Mouse (Mus musculus): ENCODE measurements around the gene Dennd1a. TPM values are rescaled to one million over a fixed set of nuclear protein-coding genes. Genes with fewer than 3 reads are reported as not detected.

Gene Dennd1a
- polyA plus RNA-seq, 1 experiment from 2014 or later = 11.5 TPM

GRCm38 (mm10) chr2:37932240-37932639 is 354.9 kb downstream of the Dennd1a start:
- no peak for DNase-seq
- Histone ChIP-seq H3K4me3 (ENCODE audit: low read depth, low read length) (no peak overlapping the region), H3K27ac (ENCODE audit: low read depth) (no peak overlapping the region), H3K36me3 (ENCODE audit: insufficient read depth) (no peaks in the 10 kb centered on the region), H3K9me3 (ENCODE audit: low read depth, low read length) (no peaks in the 10 kb centered on the region), H3K4me1 (ENCODE audit: insufficient read depth) (no peaks in the 10 kb centered on the region), H3K9ac (no peak overlapping the region), H3K4me2 (no peak overlapping the region), H3K27me3 (ENCODE audit: insufficient read depth, low read length) (no peaks in the 10 kb centered on the region)
- TF ChIP-seq CTCF (IDR thresholded peaks at IDR 0.05; ENCODE audit: low read depth) = no peak
- WGBS = 91% methylated on average over 1 of the region's 1 CpGs
- ATAC-seq (ENCODE audit: insufficient read depth) = no peak

- no peak for TF ChIP-seq CTCF (IDR thresholded peaks at IDR 0.05; ENCODE audit: low read depth)
- Histone ChIP-seq H3K4me2 (no peak overlapping the region), H3K4me3 (ENCODE audit: low read depth, low read length) (no peak overlapping the region), H3K9ac (no peak overlapping the region), H3K4me1 (ENCODE audit: insufficient read depth) (no peaks in the 10 kb centered on the region), H3K27me3 (ENCODE audit: insufficient read depth, low read length) (no peaks in the 10 kb centered on the region), H3K27ac (ENCODE audit: low read depth) (no peak overlapping the region), H3K9me3 (ENCODE audit: low read depth, low read length) (no peaks in the 10 kb centered on the region), H3K36me3 (ENCODE audit: insufficient read depth) (no peaks in the 10 kb centered on the region)
- 44% methylated on average over 5 of the region's 5 CpGs for WGBS
- no peak for ATAC-seq (ENCODE audit: insufficient read depth)
- peak; percentile 13 for DNase-seq
Measured at GRCm38 (mm10) chr2:37931018-37931930, 355.9 kb downstream of the Dennd1a start.

- H3K9ac ChIP-seq = no peak overlapping the region
- DNase-seq = no peak
- no peak for TF ChIP-seq CTCF (IDR thresholded peaks at IDR 0.05; ENCODE audit: low read depth)
- WGBS = 67% methylated on average over 5 of the region's 5 CpGs
- no peaks in the 10 kb centered on the region for H3K4me1 ChIP-seq (ENCODE audit: insufficient read depth)
- H3K9me3 ChIP-seq (ENCODE audit: low read depth, low read length) = no peaks in the 10 kb centered on the region
- H3K4me2 ChIP-seq = no peak overlapping the region
- H3K27me3 ChIP-seq (ENCODE audit: insufficient read depth, low read length) = no peaks in the 10 kb centered on the region
- no peak for ATAC-seq (ENCODE audit: insufficient read depth)
- H3K36me3 ChIP-seq (ENCODE audit: insufficient read depth) = no peaks in the 10 kb centered on the region
- H3K27ac ChIP-seq (ENCODE audit: low read depth) = no peak overlapping the region
- H3K4me3 ChIP-seq (ENCODE audit: low read depth, low read length) = no peak overlapping the region
Measured at GRCm38 (mm10) chr2:37926133-37926503, 361.1 kb downstream of the Dennd1a start.

- Histone ChIP-seq H3K4me2 (no peak overlapping the region), H3K36me3 (ENCODE audit: insufficient read depth) (no peaks in the 10 kb centered on the region), H3K4me3 (ENCODE audit: low read depth, low read length) (no peak overlapping the region), H3K9me3 (ENCODE audit: low read depth, low read length) (no peaks in the 10 kb centered on the region), H3K27me3 (ENCODE audit: insufficient read depth, low read length) (no peaks in the 10 kb centered on the region), H3K9ac (no peak overlapping the region), H3K27ac (ENCODE audit: low read depth) (no peak overlapping the region), H3K4me1 (ENCODE audit: insufficient read depth) (no peaks in the 10 kb centered on the region)
- ATAC-seq (ENCODE audit: insufficient read depth) = no peak
- WGBS = 41% methylated on average over 6 of the region's 6 CpGs
- TF ChIP-seq CTCF (IDR thresholded peaks at IDR 0.05; ENCODE audit: low read depth) = peak; percentile 84
- DNase-seq = peak; percentile 75
Measured at GRCm38 (mm10) chr2:37925413-37926132, 361.6 kb downstream of the Dennd1a start.

- no peak for TF ChIP-seq CTCF (IDR thresholded peaks at IDR 0.05; ENCODE audit: low read depth)
Measured at GRCm38 (mm10) chr2:37908721-37909506, 378.3 kb downstream of the Dennd1a start.

GRCm38 (mm10) chr2:37908296-37908695 is 378.9 kb downstream of the Dennd1a start:
- no peak for DNase-seq
- H3K27me3 ChIP-seq (ENCODE audit: insufficient read depth, low read length) = no peaks in the 10 kb centered on the region
- no peak for ATAC-seq (ENCODE audit: insufficient read depth)

More at GRCm38 (mm10) chr2:37908721-37909506, 378.3 kb downstream of the Dennd1a start:
- no peak overlapping the region for H3K9ac ChIP-seq
- H3K9me3 ChIP-seq (ENCODE audit: low read depth, low read length) = no peaks in the 10 kb centered on the region
- H3K27me3 ChIP-seq (ENCODE audit: insufficient read depth, low read length) = no peaks in the 10 kb centered on the region
- no peaks in the 10 kb centered on the region for H3K36me3 ChIP-seq (ENCODE audit: insufficient read depth)
- H3K4me1 ChIP-seq (ENCODE audit: insufficient read depth) = no peaks in the 10 kb centered on the region
- DNase-seq (peak; percentile 13), ATAC-seq (ENCODE audit: insufficient read depth) (no peak)
- 66% methylated on average over 5 of the region's 5 CpGs for WGBS
- H3K4me3 ChIP-seq (ENCODE audit: low read depth, low read length) = no peak overlapping the region
- no peak overlapping the region for H3K4me2 ChIP-seq
- no peak overlapping the region for H3K27ac ChIP-seq (ENCODE audit: low read depth)

More at GRCm38 (mm10) chr2:37908296-37908695, 378.9 kb downstream of the Dennd1a start:
- no peak overlapping the region for H3K27ac ChIP-seq (ENCODE audit: low read depth)
- no peaks in the 10 kb centered on the region for H3K4me1 ChIP-seq (ENCODE audit: insufficient read depth)
- TF ChIP-seq CTCF (IDR thresholded peaks at IDR 0.05; ENCODE audit: low read depth) = no peak
- WGBS = 90% methylated on average over 3 of the region's 3 CpGs
- no peak overlapping the region for H3K9ac ChIP-seq
- no peak overlapping the region for H3K4me2 ChIP-seq
- no peaks in the 10 kb centered on the region for H3K36me3 ChIP-seq (ENCODE audit: insufficient read depth)
- H3K9me3 ChIP-seq (ENCODE audit: low read depth, low read length) = no peaks in the 10 kb centered on the region
- H3K4me3 ChIP-seq (ENCODE audit: low read depth, low read length) = no peak overlapping the region
